19 mouse cellular contexts compared by ENCODE assay signal in genomic region chr7:30567555-30567954, GRCm38 (mm10). TPM values are rescaled to one million over a fixed set of nuclear protein-coding genes. Genes with fewer than 3 reads are reported as not detected.
DNase-seq lines count a peak whose midpoint lies in the region; TF ChIP-seq lines count a peak whose summit lies in the region.
"Had no signal": no experiment of that assay in that cellular context is flagged by ENCODE, and none has a peak within 500 bp of the region (broad histone marks: within the 10 kb centered on the region; RNA-seq: fewer than 3 reads in every experiment).

No protein-coding gene starts in this region.

- no peak for TF ChIP-seq CTCF in CH12.LX (conservative IDR thresholded peaks at IDR 0.05 in 1 of 2, IDR thresholded peaks at IDR 0.05 in 1 of 2; ENCODE audit: low read depth in 2 of 2, low read length in 2 of 2)

- H3K79me2 ChIP-seq in CH12.LX (replicated peaks; ENCODE audit: control insufficient read depth, extremely low read depth, insufficient read depth, poor library complexity, severe bottlenecking) (peaks cover under 1% of the 10 kb centered on the region), myocyte (ENCODE audit: control insufficient read depth, insufficient read depth) (peaks cover 2% of the 10 kb centered on the region)

- H3K27ac ChIP-seq in CH12.LX (ENCODE audit: insufficient read depth, low read depth): no peak overlapping the region
- H3K27ac ChIP-seq: embryonic facial prominence, embryonic 10.5 days; embryonic facial prominence, embryonic 12.5 days; forebrain, embryonic 13.5 days; forebrain, embryonic 15.5 days had no signal

- peaks cover 63 to 85% of the 10 kb centered on the region in 2 experiments for H3K36me3 ChIP-seq in CH12.LX (replicated peaks in 1 of 2; ENCODE audit: control insufficient read depth in 1 of 2, insufficient read depth in 1 of 2, low read length in 1 of 2)
- peaks cover 17% of the 10 kb centered on the region for H3K36me3 ChIP-seq in myocyte (ENCODE audit: control insufficient read depth, insufficient read depth)

- no peak for TF ChIP-seq EP300 in CH12.LX (IDR thresholded peaks at IDR 0.05; ENCODE audit: low read length)

- dilution Hi-C loops in CH12.LX (cut with MboI; ENCODE audit: extremely low pct_ligation_motif_present, extremely low pct_unique_long_range_greater_than_20kb, low sequenced_read_pairs): no loop called here

- H3K9me3 ChIP-seq in CH12.LX (replicated peaks; ENCODE audit: low read length): no peaks in the 10 kb centered on the region
- H3K9me3 ChIP-seq: embryonic facial prominence, embryonic 10.5 days; embryonic facial prominence, embryonic 12.5 days; forebrain, embryonic 13.5 days; forebrain, embryonic 15.5 days; G1E had no signal

- peaks cover 7 to 11% of the 10 kb centered on the region in 2 experiments; a peak in 3 of 4 replicates for H3K4me1 ChIP-seq in CH12.LX (ENCODE audit: control insufficient read depth in 1 of 2, insufficient read depth in 2 of 2)

- TF ChIP-seq POLR2A in CH12.LX (IDR thresholded peaks at IDR 0.05; ENCODE audit: low read depth, low read length): no peak
- peak; percentile 20 for TF ChIP-seq POLR2A in myocyte (IDR thresholded peaks at IDR 0.05; ENCODE audit: insufficient read length, low read depth)

- DNase-seq in adrenal gland, postnatal 14 days: peak; percentile 16
- DNase-seq in adrenal gland, postnatal 4 days (ENCODE audit: low spot score in 2 of 2): no peak
- DNase-seq in CH12.LX (ENCODE audit: extremely low read depth): no peak
- DNase-seq in kidney, postnatal 4 days: no peak
- DNase-seq: adrenal gland, adult 8-10 months; adrenal gland, postnatal 25 days; B cell, adult 2 months; cerebellum, adult 11 months; cerebellum, adult 18-20 months; cerebellum, adult 8-10 months; cerebellum, postnatal 25 days; forebrain, postnatal 0 days had no signal

- no peak overlapping the region for H3K4me2 ChIP-seq in CH12.LX (ENCODE audit: insufficient read depth, low read depth, poor library complexity, severe bottlenecking)
- no peak overlapping the region for H3K4me2 ChIP-seq in myocyte (ENCODE audit: low read depth)
- H3K4me2 ChIP-seq: embryonic facial prominence, embryonic 12.5 days; forebrain, embryonic 13.5 days; forebrain, embryonic 15.5 days had no signal

- no peak for TF ChIP-seq RAD21 in CH12.LX (IDR thresholded peaks at IDR 0.05; ENCODE audit: low read depth, low read length)

- H3ac ChIP-seq in myocyte (ENCODE audit: control insufficient read depth, insufficient read length): no peak overlapping the region

- H3K27me3 ChIP-seq in CH12.LX (replicated peaks): no peaks in the 10 kb centered on the region
- no peaks in the 10 kb centered on the region for H3K27me3 ChIP-seq in myocyte (ENCODE audit: control insufficient read depth, insufficient read depth, insufficient read length)
- H3K27me3 ChIP-seq: embryonic facial prominence, embryonic 12.5 days; forebrain, embryonic 13.5 days; forebrain, embryonic 15.5 days; Patski had no signal

- in situ Hi-C loops in CH12.LX (cut with MboI; ENCODE audit: low pct_ligation_motif_present, low pct_unique_long_range_greater_than_20kb, low sequenced_read_pairs): no loop called here

- H3K4me3 ChIP-seq in CH12.LX (replicated peaks in 1 of 3; ENCODE audit: low read depth in 2 of 3, low read length in 2 of 3, poor library complexity in 1 of 3): no peak overlapping the region
- no peak overlapping the region for H3K4me3 ChIP-seq in myocyte
- H3K4me3 ChIP-seq: embryonic facial prominence, embryonic 10.5 days; embryonic facial prominence, embryonic 12.5 days; forebrain, embryonic 13.5 days; forebrain, embryonic 15.5 days had no signal

- H3K9ac ChIP-seq in CH12.LX (ENCODE audit: insufficient read depth, low read depth): no peak overlapping the region
- H3K9ac ChIP-seq: embryonic facial prominence, embryonic 12.5 days; forebrain, embryonic 13.5 days; forebrain, embryonic 15.5 days; forebrain, postnatal 0 days had no signal

TF ChIP-seq in CH12.LX, 34 proteins besides CTCF, POLR2A, EP300 and RAD21:
- TF ChIP-seq NRF1 (IDR thresholded peaks at IDR 0.05; ENCODE audit: low read depth, low read length) (no peak), RCOR1 (conservative IDR thresholded peaks at IDR 0.05; ENCODE audit: low read depth, low read length) (no peak), MAZ (IDR thresholded peaks at IDR 0.05; ENCODE audit: low read depth, low read length) (no peak), POLR2AphosphoS2 (IDR thresholded peaks at IDR 0.05; ENCODE audit: low read depth, low read length) (peak; percentile 68; the same call in 1 of the 2 replicates)
TF ChIP-seq in CH12.LX: peak in this region for 1.

TF ChIP-seq in myocyte, 11 proteins besides CTCF, POLR2A, EP300 and RAD21:
- TF ChIP-seq USF1 (IDR thresholded peaks at IDR 0.05; ENCODE audit: low read depth) (no peak), SRF (IDR thresholded peaks at IDR 0.05; ENCODE audit: control insufficient read depth, insufficient read length, low read depth) (no peak), CEBPB (IDR thresholded peaks at IDR 0.05; ENCODE audit: insufficient read depth, poor library complexity, severe bottlenecking) (no peak), MAX (IDR thresholded peaks at IDR 0.05; ENCODE audit: low read depth) (no peak), POLR2AphosphoS2 (IDR thresholded peaks at IDR 0.05; ENCODE audit: insufficient read length, low read depth) (peak; percentile 76), MYOD1 (IDR thresholded peaks at IDR 0.05; ENCODE audit: control insufficient read depth in 1 of 3, insufficient read length in 2 of 3, low read depth in 2 of 3) (no peak), TCF12 (IDR thresholded peaks at IDR 0.05; ENCODE audit: insufficient read depth, poor library complexity, severe bottlenecking) (no peak)

RNA-seq across cellular contexts. Expression of gene Igflr1, which starts 2.3 kb away (rescaled TPM):
- 5.1 and 7.8 TPM in 2 replicates for total RNA-seq in adrenal gland, postnatal 14 days (2021)
- total RNA-seq in adrenal gland, postnatal 4 days (2021): 1 to 10 TPM; 4.5 to 5.2 TPM
- total RNA-seq in CH12.LX (2012; rRNA removed): 0.92 and 1.3 TPM in 2 replicates
- not detected in 2 replicates for total RNA-seq in CH12.LX (2014; rRNA removed)
- polyA plus RNA-seq in CH12.LX (2012; ENCODE audit: insufficient read length, low read depth): 0.65 TPM in 1 of 2 replicates, not detected in the other
- polyA plus RNA-seq in myocyte (2012; fragmentation: generic; extraction: Trizol): 0.66 TPM
- total RNA-seq: forebrain, postnatal 0 days; G1E had no signal

RNA-seq across cellular contexts. Expression of gene Psenen, which starts 4.1 kb away (rescaled TPM):
- 117 and 125 TPM in 2 replicates for total RNA-seq in adrenal gland, postnatal 14 days (2021)
- total RNA-seq in adrenal gland, postnatal 4 days (2021): 100 to 1,000 TPM; 125 to 131 TPM
- total RNA-seq in CH12.LX (2012; rRNA removed): 55.2 and 59.2 TPM in 2 replicates
- total RNA-seq in CH12.LX (2014; rRNA removed): 83.6 and 92.7 TPM in 2 replicates
- polyA plus RNA-seq in CH12.LX (2012; ENCODE audit: insufficient read length, low read depth): 101 and 121 TPM in 2 replicates
- polyA plus RNA-seq in myocyte (2012; fragmentation: generic; extraction: Trizol): 169 TPM

RNA-seq across cellular contexts. Expression of gene Gm49396, which starts 4.4 kb away (rescaled TPM):
- total RNA-seq in adrenal gland, postnatal 14 days (2021): 3.8 and 4.6 TPM in 2 replicates
- total RNA-seq in adrenal gland, postnatal 4 days (2021): 1 to 10 TPM; 7.6 to 8.7 TPM
- total RNA-seq in CH12.LX (2012; rRNA removed) (2.6 and 2.7 TPM in 2 replicates), CH12.LX (2014; rRNA removed) (1.9 and 2.3 TPM in 2 replicates)
- polyA plus RNA-seq in CH12.LX (2012; ENCODE audit: insufficient read length, low read depth) (3.3 and 3.8 TPM in 2 replicates), myocyte (2012; fragmentation: generic; extraction: Trizol) (1.0 TPM)

RNA-seq across cellular contexts. Expression of gene U2af1l4, which starts 4.5 kb away (rescaled TPM):
- total RNA-seq in adrenal gland, postnatal 14 days (2021): 60.3 and 66.8 TPM in 2 replicates
- 10 to 100 TPM; 70.4 to 75.2 TPM for total RNA-seq in adrenal gland, postnatal 4 days (2021)
- total RNA-seq in CH12.LX (2012; rRNA removed): 56.7 and 61.2 TPM in 2 replicates
- total RNA-seq in CH12.LX (2014; rRNA removed): 60.8 and 63.4 TPM in 2 replicates
- 51.5 and 54.4 TPM in 2 replicates for polyA plus RNA-seq in CH12.LX (2012; ENCODE audit: insufficient read length, low read depth)
- polyA plus RNA-seq in myocyte (2012; fragmentation: generic; extraction: Trizol): 72.3 TPM

RNA-seq across cellular contexts. Expression of gene Lin37, which starts 7.9 kb away (rescaled TPM):
- total RNA-seq in adrenal gland, postnatal 14 days (2021): 41.6 and 46.3 TPM in 2 replicates
- 10 to 100 TPM; 67.7 to 78.0 TPM for total RNA-seq in adrenal gland, postnatal 4 days (2021)
- total RNA-seq in CH12.LX (2012; rRNA removed) (8.3 and 11.0 TPM in 2 replicates), CH12.LX (2014; rRNA removed) (4.0 and 5.2 TPM in 2 replicates)
- polyA plus RNA-seq in CH12.LX (2012; ENCODE audit: insufficient read length, low read depth) (38.6 and 49.5 TPM in 2 replicates), myocyte (2012; fragmentation: generic; extraction: Trizol) (55.3 TPM)
